In genomic region chr1:152203187-152203586, GRCm38 (mm10) we compare ENCODE assay signal across 10 mouse cellular contexts.
A peak's percentile ranks its signal among the peaks of the same experiment; 100 is the strongest.
DNase-seq lines count a peak whose midpoint lies in the region; ATAC-seq lines count a peak whose summit lies in the region.
"Had no signal": no experiment of that assay in that cellular context is flagged by ENCODE, and none has a peak within 500 bp of the region (broad histone marks: within the 10 kb centered on the region; RNA-seq: fewer than 3 reads in every experiment).

No protein-coding gene starts in this region.

- 37% methylated on average over 2 of the region's 2 CpGs for WGBS in kidney, embryonic 15.5 days
- 54% methylated on average over 2 of the region's 2 CpGs for WGBS in hindbrain, embryonic 12.5 days

- no peaks in the 10 kb centered on the region for H3K27me3 ChIP-seq in kidney, embryonic 15.5 days
- no peaks in the 10 kb centered on the region for H3K27me3 ChIP-seq in hindbrain, embryonic 12.5 days

- DNase-seq in kidney, postnatal 25 days = no peak
- DNase-seq in embryo, embryonic 11.5 days (ENCODE audit: low read depth, low spot score) = peak; percentile 9
- peak; percentile 41 for DNase-seq in neural tube, embryonic 10.5 days (ENCODE audit: extremely low spot score, low spot score)
- DNase-seq in right cerebral cortex, postnatal 25 days = no peak
- no peak for DNase-seq in thymus, postnatal 14 days
- DNase-seq: cerebellum, postnatal 14 days had no signal

- H3K4me1 ChIP-seq in kidney, embryonic 15.5 days = no peaks in the 10 kb centered on the region
- H3K4me1 ChIP-seq in hindbrain, embryonic 12.5 days = peaks cover 5% of the 10 kb centered on the region

- H3K4me3 ChIP-seq in kidney, embryonic 15.5 days (replicated peaks) = no peak overlapping the region
- H3K4me3 ChIP-seq in hindbrain, embryonic 12.5 days = no peak overlapping the region

- no peak overlapping the region for H3K4me2 ChIP-seq in kidney, embryonic 15.5 days
- H3K4me2 ChIP-seq in hindbrain, embryonic 12.5 days (replicated peaks) = no peak overlapping the region

- no peak overlapping the region for H3K27ac ChIP-seq in kidney, embryonic 15.5 days
- peak overlapping the region; percentile 52 for H3K27ac ChIP-seq in hindbrain, embryonic 12.5 days

- H3K9me3 ChIP-seq in kidney, embryonic 15.5 days (replicated peaks) = no peaks in the 10 kb centered on the region
- H3K9me3 ChIP-seq in hindbrain, embryonic 12.5 days (replicated peaks) = 0 out of 2 replicates have a peak, but pooled peaks cover 3% of the 10 kb centered on the region

- H3K36me3 ChIP-seq in kidney, embryonic 15.5 days = no peaks in the 10 kb centered on the region
- H3K36me3 ChIP-seq in hindbrain, embryonic 12.5 days = no peaks in the 10 kb centered on the region

- peak; percentile 18; the same call in 1 of the 2 replicates for ATAC-seq in kidney, embryonic 15.5 days (replicated peaks; ENCODE audit: low FRiP score)
- ATAC-seq in hindbrain, embryonic 12.5 days (ENCODE audit: low FRiP score) = peak; percentile 54
- no peak for ATAC-seq in megakaryocyte-erythroid progenitor cell, adult 5-6 weeks (replicated peaks; ENCODE audit: low FRiP score, low TSS enrichment, poor library complexity, severe bottlenecking)
- ATAC-seq: lung, postnatal 0 days had no signal

- no peak overlapping the region for H3K9ac ChIP-seq in kidney, embryonic 15.5 days
- no peak overlapping the region for H3K9ac ChIP-seq in hindbrain, embryonic 12.5 days

Comparison
In these comparisons a context has a peak if more than half of its experiments do, and no peak if none do; other contexts are left out.
1. DNase-seq: peak in embryo, embryonic 11.5 days (single experiment) and neural tube, embryonic 10.5 days (single experiment); none in kidney, postnatal 25 days (0 of 2), right cerebral cortex, postnatal 25 days (single experiment) and thymus, postnatal 14 days (single experiment).